Mouse (Mus musculus): ENCODE measurements at regions not wholly inside any gene's neighbourhood (a gene's known extent, or its start where the extent isn't known, plus 50 kb on each side); places are given as distances from the start of the nearest gene placed in this dataset.

- TF ChIP-seq CTCF (IDR thresholded peaks at IDR 0.05; ENCODE audit: control insufficient read depth, insufficient read depth, insufficient replicate concordance, low read depth, low read length) = no peak
- TF ChIP-seq POLR2A (IDR thresholded peaks at IDR 0.05; ENCODE audit: control insufficient read depth, low read depth, low read length) = no peak
These were observed 162.1 kb upstream of the Usp25 start for GRCm38 (mm10) chr16:76851396-76851795.
